ENCODE assay signal across 29 mouse cellular contexts in genomic region chr16:93522485-93522884, GRCm38 (mm10).
DNase-seq lines count a peak whose midpoint lies in the region; ATAC-seq and TF ChIP-seq lines count a peak whose summit lies in the region.
"Had no signal": no experiment of that assay in that cellular context is flagged by ENCODE, and none has a peak within 500 bp of the region (broad histone marks: within the 10 kb centered on the region; RNA-seq: fewer than 3 reads in every experiment).

No protein-coding gene starts in this region.

- 0 out of 2 replicates have a peak, but pooled peaks have one; percentile 12 for TF ChIP-seq CTCF in forebrain, postnatal 0 days (IDR thresholded peaks at IDR 0.05; ENCODE audit: low read depth)
- TF ChIP-seq CTCF in midbrain, postnatal 0 days (IDR thresholded peaks at IDR 0.05): peak; percentile 57

- H3K36me3 ChIP-seq in forebrain, postnatal 0 days (ENCODE audit: insufficient read depth): no peaks in the 10 kb centered on the region
- H3K36me3 ChIP-seq in forebrain, embryonic 13.5 days (ENCODE audit: poor library complexity, severe bottlenecking): no peaks in the 10 kb centered on the region
- H3K36me3 ChIP-seq in midbrain, postnatal 0 days (ENCODE audit: insufficient read depth, low read length): no peaks in the 10 kb centered on the region
- H3K36me3 ChIP-seq in midbrain, embryonic 15.5 days (replicated peaks): no peaks in the 10 kb centered on the region
- H3K36me3 ChIP-seq: embryonic facial prominence, embryonic 10.5 days; embryonic facial prominence, embryonic 13.5 days; forebrain, embryonic 12.5 days; heart, embryonic 10.5 days; heart, embryonic 13.5 days; hindbrain, embryonic 12.5 days; hindbrain, embryonic 15.5 days; intestine, embryonic 15.5 days had no signal

- no peak for DNase-seq in forebrain, postnatal 0 days
- DNase-seq in midbrain, postnatal 0 days (ENCODE audit: low spot score): no peak
- DNase-seq in R1 (ENCODE audit: low read depth, low spot score): peak; percentile 11
- no peak for DNase-seq in kidney, postnatal 25 days
- no peak for DNase-seq in gastrocnemius, postnatal 10 days
- no peak for DNase-seq in frontal cortex, postnatal 36 days (ENCODE audit: low spot score in 2 of 2)
- DNase-seq: adrenal gland, adult 8-10 months; adrenal gland, postnatal 25 days; cerebellum, adult 11-12 months; cerebellum, adult 8-10 months; cerebellum, postnatal 36 days; embryo, embryonic 11 days; gastrocnemius, postnatal 36 days; heart, adult 2 months; heart, postnatal 14 days; heart, postnatal 4 days; kidney, adult 11 months had no signal

- H3K4me3 ChIP-seq in forebrain, postnatal 0 days (ENCODE audit: low read depth, low read length): no peak overlapping the region
- no peak overlapping the region for H3K4me3 ChIP-seq in forebrain, embryonic 13.5 days
- H3K4me3 ChIP-seq in midbrain, postnatal 0 days (ENCODE audit: low read depth, low read length): no peak overlapping the region
- H3K4me3 ChIP-seq in midbrain, embryonic 15.5 days: no peak overlapping the region
- H3K4me3 ChIP-seq: embryonic facial prominence, embryonic 10.5 days; embryonic facial prominence, embryonic 13.5 days; erythroblast, embryonic 14.5 days; forebrain, embryonic 12.5 days; heart, adult 2 months; heart, embryonic 10.5 days; heart, embryonic 13.5 days; hindbrain, embryonic 12.5 days; hindbrain, embryonic 15.5 days; intestine, embryonic 15.5 days had no signal

- 69% methylated on average over 2 of the region's 2 CpGs for WGBS in forebrain, postnatal 0 days
- 71% methylated on average over 2 of the region's 2 CpGs for WGBS in forebrain, embryonic 13.5 days
- 67% methylated on average over 2 of the region's 2 CpGs for WGBS in midbrain, postnatal 0 days
- 79% methylated on average over 2 of the region's 2 CpGs for WGBS in midbrain, embryonic 15.5 days

- no peak overlapping the region for H3K9ac ChIP-seq in forebrain, postnatal 0 days
- H3K9ac ChIP-seq in forebrain, embryonic 13.5 days: no peak overlapping the region
- H3K9ac ChIP-seq in midbrain, postnatal 0 days (replicated peaks; ENCODE audit: low read length, poor library complexity, severe bottlenecking): no peak overlapping the region
- no peak overlapping the region for H3K9ac ChIP-seq in midbrain, embryonic 15.5 days
- H3K9ac ChIP-seq: embryonic facial prominence, embryonic 13.5 days; forebrain, embryonic 12.5 days; heart, embryonic 13.5 days; hindbrain, embryonic 12.5 days; hindbrain, embryonic 15.5 days; intestine, embryonic 15.5 days had no signal

- H3K27ac ChIP-seq in forebrain, postnatal 0 days (ENCODE audit: low read depth, low read length): no peak overlapping the region
- no peak overlapping the region for H3K27ac ChIP-seq in forebrain, embryonic 13.5 days
- H3K27ac ChIP-seq in midbrain, postnatal 0 days (ENCODE audit: low read depth, low read length): no peak overlapping the region
- H3K27ac ChIP-seq in midbrain, embryonic 15.5 days: no peak overlapping the region
- H3K27ac ChIP-seq: embryonic facial prominence, embryonic 10.5 days; embryonic facial prominence, embryonic 13.5 days; forebrain, embryonic 12.5 days; heart, adult 2 months; heart, embryonic 10.5 days; heart, embryonic 13.5 days; hindbrain, embryonic 12.5 days; hindbrain, embryonic 15.5 days; intestine, embryonic 15.5 days had no signal

- H3K9me3 ChIP-seq in forebrain, postnatal 0 days (ENCODE audit: low read length): no peaks in the 10 kb centered on the region
- H3K9me3 ChIP-seq in forebrain, embryonic 13.5 days (replicated peaks): no peaks in the 10 kb centered on the region
- H3K9me3 ChIP-seq in midbrain, postnatal 0 days (ENCODE audit: low read length): no peaks in the 10 kb centered on the region
- H3K9me3 ChIP-seq in midbrain, embryonic 15.5 days: no peaks in the 10 kb centered on the region
- H3K9me3 ChIP-seq: embryonic facial prominence, embryonic 10.5 days; embryonic facial prominence, embryonic 13.5 days; forebrain, embryonic 12.5 days; heart, embryonic 10.5 days; heart, embryonic 13.5 days; hindbrain, embryonic 12.5 days; hindbrain, embryonic 15.5 days; intestine, embryonic 15.5 days had no signal

- no peaks in the 10 kb centered on the region for H3K4me1 ChIP-seq in forebrain, postnatal 0 days (ENCODE audit: insufficient read depth)
- no peaks in the 10 kb centered on the region for H3K4me1 ChIP-seq in forebrain, embryonic 13.5 days
- no peaks in the 10 kb centered on the region for H3K4me1 ChIP-seq in midbrain, postnatal 0 days (ENCODE audit: insufficient read depth, low read length)
- H3K4me1 ChIP-seq in midbrain, embryonic 15.5 days: no peaks in the 10 kb centered on the region
- H3K4me1 ChIP-seq: forebrain, embryonic 12.5 days; heart, embryonic 10.5 days; heart, embryonic 13.5 days; hindbrain, embryonic 12.5 days; hindbrain, embryonic 15.5 days; intestine, embryonic 15.5 days had no signal

- ATAC-seq in forebrain, postnatal 0 days: no peak
- ATAC-seq in forebrain, embryonic 13.5 days: no peak
- no peak for ATAC-seq in midbrain, postnatal 0 days (ENCODE audit: low FRiP score)
- no peak for ATAC-seq in midbrain, embryonic 15.5 days (replicated peaks)
- ATAC-seq: forebrain, embryonic 16.5 days; intestine, embryonic 15.5 days had no signal

- H3K4me2 ChIP-seq in forebrain, postnatal 0 days (ENCODE audit: low read depth): no peak overlapping the region
- H3K4me2 ChIP-seq in forebrain, embryonic 13.5 days: no peak overlapping the region
- H3K4me2 ChIP-seq in midbrain, postnatal 0 days (ENCODE audit: low read depth, low read length, poor library complexity, severe bottlenecking): no peak overlapping the region
- H3K4me2 ChIP-seq in midbrain, embryonic 15.5 days: no peak overlapping the region
- H3K4me2 ChIP-seq: embryonic facial prominence, embryonic 13.5 days; forebrain, embryonic 12.5 days; heart, embryonic 13.5 days; hindbrain, embryonic 12.5 days; hindbrain, embryonic 15.5 days; intestine, embryonic 15.5 days had no signal

- H3K27me3 ChIP-seq in forebrain, postnatal 0 days (ENCODE audit: insufficient read depth, low read length): no peaks in the 10 kb centered on the region
- H3K27me3 ChIP-seq in forebrain, embryonic 13.5 days: no peaks in the 10 kb centered on the region
- no peaks in the 10 kb centered on the region for H3K27me3 ChIP-seq in midbrain, postnatal 0 days (ENCODE audit: insufficient read depth, low read length)
- H3K27me3 ChIP-seq in midbrain, embryonic 15.5 days (replicated peaks): no peaks in the 10 kb centered on the region
- H3K27me3 ChIP-seq: embryonic facial prominence, embryonic 13.5 days; forebrain, embryonic 12.5 days; hindbrain, embryonic 12.5 days; hindbrain, embryonic 15.5 days; intestine, embryonic 15.5 days had no signal
